Mouse (Mus musculus) limb, embryonic 12.5 days (tissue): ENCODE measurements around the gene Crebbp. TPM values are rescaled to one million over a fixed set of nuclear protein-coding genes. Genes with fewer than 3 reads are reported as not detected.
A peak's percentile ranks its signal among the peaks of the same experiment; 100 is the strongest.

Experiments used
- ATAC-seq: fragments of 200-750 bp; cut with Nextera tagmentation; 2 replicates; pipeline ENCODE4 v1.8.0; 2017; ENCODE audit warnings: low read depth, moderate TSS enrichment; ENCODE audit not compliant: insufficient number of reproducible peaks, insufficient read depth, low FRiP score, low TSS enrichment
- H3K27ac ChIP-seq: fragments of 300-500 bp; sonication (generic); 2 replicates; pipeline ENCODE4 v1.5.1; 2016; ENCODE audit warnings: mild to moderate bottlenecking, moderate library complexity
- H3K27me3 ChIP-seq: fragments of 300-500 bp; sonication (generic); 2 replicates; pipeline ENCODE4 v1.6.1; 2016; ENCODE audit warnings: mild to moderate bottlenecking, moderate library complexity
- H3K36me3 ChIP-seq: fragments of 300-500 bp; sonication (generic); 2 replicates; pipeline ENCODE4 v1.6.1; 2016; ENCODE audit warnings: mild to moderate bottlenecking, moderate library complexity
- H3K4me1 ChIP-seq: fragments of 300-500 bp; sonication (generic); replicated peaks from 2 replicates; pipeline ENCODE4 v1.6.1; 2016
- H3K4me2 ChIP-seq: fragments of 300-500 bp; sonication (generic); 2 replicates; pipeline ENCODE4 v1.6.1; 2016; ENCODE audit warnings: mild to moderate bottlenecking, moderate library complexity
- H3K4me3 ChIP-seq: fragments of 300-500 bp; sonication (generic); replicated peaks from 2 replicates; pipeline ENCODE4 v1.5.1; 2016; ENCODE audit warnings: mild to moderate bottlenecking
- H3K9ac ChIP-seq: fragments of 300-500 bp; sonication (generic); replicated peaks from 2 replicates; pipeline ENCODE4 v1.6.1; 2016; ENCODE audit warnings: mild to moderate bottlenecking, moderate library complexity
- H3K9me3 ChIP-seq: fragments of 300-500 bp; sonication (generic); 2 replicates; pipeline ENCODE4 v1.6.1; 2016; ENCODE audit warnings: mild to moderate bottlenecking, moderate library complexity
- WGBS: fragments of 180-500 bp; shearing (Covaris S2); methylation state at CpG from one replicate; pipeline ENCODE4 v1.1.7; 2016; 5-methylcytosine and 5-hydroxymethylcytosine counted together
- polyA plus RNA-seq: library from polyadenylated mRNA; unstranded; fragments of >200 nt; fragmentation: Nextera tagmentation; extraction: Ambion mirVana; gene quantifications from 2 replicates; pipeline ENCODE4 v1.2.1, GENCODE M21; 2016

Gene Crebbp
- polyA plus RNA-seq, 1 experiment from 2014 or later: 44.1 TPM

GRCm38 (mm10) chr16:4212167-4212962 is 1.4 kb downstream of the Crebbp start:
- peak overlapping the region; percentile 96 for H3K4me3 ChIP-seq
- ATAC-seq: no peak; the same call in 1 of the 2 replicates
- peak overlapping the region; percentile 93 for H3K9ac ChIP-seq
- H3K9me3 ChIP-seq: no peaks in the 10 kb centered on the region
- peaks cover 12% of the 10 kb centered on the region; the same call in 1 of the 2 replicates for H3K36me3 ChIP-seq
- H3K27me3 ChIP-seq: peaks cover 21% of the 10 kb centered on the region
- peaks cover 18% of the 10 kb centered on the region for H3K4me1 ChIP-seq
- WGBS: 13% methylated on average over 23 of the region's 23 CpGs
- peak overlapping the region; percentile 76 for H3K4me2 ChIP-seq
- H3K27ac ChIP-seq: peak overlapping the region; percentile 95

DNA sequence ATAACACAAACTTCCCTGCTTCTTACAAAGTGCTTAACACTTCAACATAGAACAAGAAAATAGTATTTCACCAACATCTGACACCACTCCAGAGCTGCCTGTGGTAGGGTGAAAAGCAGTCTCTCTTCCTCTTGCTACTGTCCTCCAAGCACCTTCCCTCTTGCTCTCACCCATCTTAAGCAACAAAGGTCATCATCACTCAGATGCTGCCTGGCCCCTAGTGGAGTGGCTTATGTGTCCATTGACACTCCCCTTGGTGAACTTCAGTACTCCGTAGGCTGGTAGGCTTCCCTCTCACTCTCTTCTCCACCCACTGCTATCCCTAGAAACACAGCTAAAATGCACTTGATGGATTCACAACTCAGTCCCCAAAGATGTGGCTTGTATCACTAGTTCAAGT is 3.5 kb downstream of the Crebbp start:
- Histone ChIP-seq H3K27me3 (peaks cover 10% of the 10 kb centered on the region), H3K4me1 (peaks cover 18% of the 10 kb centered on the region), H3K36me3 (peaks cover 16% of the 10 kb centered on the region; the same call in 1 of the 2 replicates), H3K27ac (no peak overlapping the region), H3K4me2 (peak overlapping the region; percentile 76; the same call in 1 of the 2 replicates), H3K9ac (no peak overlapping the region), H3K9me3 (no peaks in the 10 kb centered on the region), H3K4me3 (no peak overlapping the region)
- ATAC-seq: no peak
- 85% methylated on average over 1 of the region's 1 CpGs for WGBS

- peaks cover 3% of the 10 kb centered on the region; the same call in 1 of the 2 replicates for H3K4me1 ChIP-seq
- H3K27ac ChIP-seq: no peak overlapping the region
- H3K9ac ChIP-seq: no peak overlapping the region
- H3K4me2 ChIP-seq: no peak overlapping the region
- H3K36me3 ChIP-seq: peaks cover 14% of the 10 kb centered on the region; the same call in 1 of the 2 replicates
- H3K9me3 ChIP-seq: no peaks in the 10 kb centered on the region
- 95% methylated on average over 1 of the region's 1 CpGs for WGBS
- ATAC-seq: no peak
- H3K4me3 ChIP-seq: no peak overlapping the region
- no peaks in the 10 kb centered on the region for H3K27me3 ChIP-seq
Measured at GRCm38 (mm10) chr16:4203592-4203991, 10.2 kb downstream of the Crebbp start.

DNA sequence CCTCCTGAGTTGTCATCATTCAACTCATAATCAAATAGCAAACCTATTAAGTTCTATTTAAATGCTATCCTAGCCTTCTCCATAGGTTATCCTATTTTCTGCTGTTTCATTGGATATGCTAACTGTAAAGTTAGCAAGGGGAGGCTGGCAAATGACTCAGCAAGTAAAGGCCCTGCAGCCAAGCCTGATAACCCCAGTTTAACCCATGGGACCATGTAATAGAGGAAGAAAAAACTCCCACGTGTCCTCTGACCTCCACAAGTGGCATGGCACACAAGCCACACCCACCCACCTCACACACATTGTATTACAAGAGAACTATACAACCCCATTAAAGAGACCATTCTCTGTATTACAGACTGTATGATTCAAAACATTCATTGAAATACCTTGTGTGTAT is 13.8 kb downstream of the Crebbp start:
- no peaks in the 10 kb centered on the region for H3K36me3 ChIP-seq
- WGBS: 64% methylated on average over 1 of the region's 1 CpGs
- H3K9ac ChIP-seq: no peak overlapping the region
- H3K9me3 ChIP-seq: no peaks in the 10 kb centered on the region
- H3K4me1 ChIP-seq: 0 out of 2 replicates have a peak, but pooled peaks cover 3% of the 10 kb centered on the region
- H3K4me2 ChIP-seq: no peak overlapping the region
- no peak overlapping the region for H3K4me3 ChIP-seq
- no peak overlapping the region for H3K27ac ChIP-seq
- H3K27me3 ChIP-seq: no peaks in the 10 kb centered on the region
- ATAC-seq: no peak

DNA sequence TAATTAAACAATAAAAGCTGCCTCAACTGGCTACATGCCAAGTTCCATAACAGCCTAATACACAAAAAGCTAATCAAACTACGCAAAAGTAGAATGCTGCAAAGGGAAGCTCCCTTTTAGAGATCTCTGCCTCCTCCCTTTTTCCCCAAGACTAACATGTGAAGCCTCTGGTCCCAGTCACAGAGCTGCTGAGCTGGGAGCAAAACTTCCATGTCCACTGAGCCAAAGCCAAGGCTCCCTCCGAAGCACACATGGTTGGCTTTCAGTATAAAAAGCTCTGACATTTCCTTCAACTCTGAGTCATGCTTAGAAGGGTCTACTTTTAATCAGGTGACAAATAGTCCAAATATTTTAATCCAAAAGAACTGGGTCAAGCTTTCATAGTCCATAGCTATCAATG is 14.2 kb downstream of the Crebbp start:
- no peak for ATAC-seq
- Histone ChIP-seq H3K4me1 (0 out of 2 replicates have a peak, but pooled peaks cover 3% of the 10 kb centered on the region), H3K27me3 (no peaks in the 10 kb centered on the region), H3K27ac (no peak overlapping the region), H3K4me2 (no peak overlapping the region), H3K4me3 (no peak overlapping the region), H3K36me3 (no peaks in the 10 kb centered on the region), H3K9me3 (no peaks in the 10 kb centered on the region), H3K9ac (no peak overlapping the region)
- WGBS: 91% methylated on average over 2 of the region's 2 CpGs

- Histone ChIP-seq H3K4me1 (0 out of 2 replicates have a peak, but pooled peaks cover 3% of the 10 kb centered on the region), H3K4me2 (no peak overlapping the region), H3K4me3 (no peak overlapping the region), H3K36me3 (peaks cover 7% of the 10 kb centered on the region; the same call in 1 of the 2 replicates), H3K27ac (no peak overlapping the region), H3K9ac (no peak overlapping the region), H3K9me3 (no peaks in the 10 kb centered on the region), H3K27me3 (no peaks in the 10 kb centered on the region)
- WGBS: 82% methylated on average over 4 of the region's 4 CpGs
- ATAC-seq: no peak
Measured at GRCm38 (mm10) chr16:4198004-4198403, 15.8 kb downstream of the Crebbp start.

GRCm38 (mm10) chr16:4190166-4190565 is 23.6 kb downstream of the Crebbp start:
- no peaks in the 10 kb centered on the region for H3K9me3 ChIP-seq
- H3K27ac ChIP-seq: no peak overlapping the region
- H3K4me1 ChIP-seq: 0 out of 2 replicates have a peak, but pooled peaks cover 6% of the 10 kb centered on the region
- no peak overlapping the region for H3K4me3 ChIP-seq
- no peaks in the 10 kb centered on the region for H3K27me3 ChIP-seq
- H3K36me3 ChIP-seq: peaks cover 7% of the 10 kb centered on the region; the same call in 1 of the 2 replicates
- no peak for ATAC-seq
- no peak overlapping the region for H3K4me2 ChIP-seq
- H3K9ac ChIP-seq: no peak overlapping the region
- WGBS: 77% methylated on average over 1 of the region's 1 CpGs

DNA sequence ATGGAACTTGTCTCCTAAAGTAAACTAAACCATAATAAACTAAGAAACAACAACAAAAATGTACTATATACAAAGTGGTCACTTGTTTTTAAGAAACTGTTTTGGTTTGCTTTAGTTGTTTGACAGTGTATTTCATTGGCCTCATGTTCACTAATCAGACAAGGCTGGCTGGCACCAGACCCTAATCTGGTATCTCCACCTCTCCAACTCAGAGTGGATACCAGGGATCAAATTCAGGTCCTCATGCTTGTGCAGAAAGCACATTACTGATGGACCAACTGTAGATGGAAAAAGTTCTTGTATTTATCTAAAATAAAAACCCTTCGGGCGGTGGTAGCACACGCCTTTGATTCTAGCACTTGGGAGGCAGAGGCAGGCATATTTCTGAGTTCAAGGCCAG is 38.7 kb downstream of the Crebbp start:
- 98% methylated on average over 3 of the region's 3 CpGs for WGBS
- Histone ChIP-seq H3K27ac (no peak overlapping the region), H3K9ac (no peak overlapping the region), H3K36me3 (peaks cover 43% of the 10 kb centered on the region), H3K4me1 (no peaks in the 10 kb centered on the region), H3K27me3 (no peaks in the 10 kb centered on the region), H3K4me3 (no peak overlapping the region), H3K4me2 (no peak overlapping the region), H3K9me3 (no peaks in the 10 kb centered on the region)
- no peak for ATAC-seq

DNA sequence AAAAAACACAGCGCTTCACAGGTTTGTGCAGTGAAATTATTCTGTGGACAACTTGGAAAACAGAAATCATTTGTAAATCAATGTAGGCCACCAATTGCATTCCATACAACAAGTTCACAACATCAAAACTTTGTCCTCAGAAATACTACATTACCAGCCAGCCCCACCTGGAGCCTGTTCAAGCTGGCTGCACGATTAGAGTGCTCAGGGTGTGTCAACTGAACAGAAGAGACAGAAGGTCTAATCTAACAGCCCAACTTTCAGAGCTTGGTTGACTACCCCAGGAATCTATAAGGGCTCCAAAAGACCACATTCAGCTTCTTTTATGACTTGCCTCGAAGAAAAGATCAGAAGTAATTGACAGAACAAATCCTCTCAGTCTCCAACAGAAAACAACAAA is 44.3 kb downstream of the Crebbp start:
- Histone ChIP-seq H3K9ac (no peak overlapping the region), H3K27me3 (no peaks in the 10 kb centered on the region), H3K9me3 (peaks cover 10% of the 10 kb centered on the region), H3K4me3 (no peak overlapping the region), H3K4me1 (no peaks in the 10 kb centered on the region), H3K27ac (no peak overlapping the region), H3K36me3 (peaks cover 31% of the 10 kb centered on the region), H3K4me2 (no peak overlapping the region)
- WGBS: 87% methylated on average over 3 of the region's 3 CpGs
- ATAC-seq: no peak

DNA sequence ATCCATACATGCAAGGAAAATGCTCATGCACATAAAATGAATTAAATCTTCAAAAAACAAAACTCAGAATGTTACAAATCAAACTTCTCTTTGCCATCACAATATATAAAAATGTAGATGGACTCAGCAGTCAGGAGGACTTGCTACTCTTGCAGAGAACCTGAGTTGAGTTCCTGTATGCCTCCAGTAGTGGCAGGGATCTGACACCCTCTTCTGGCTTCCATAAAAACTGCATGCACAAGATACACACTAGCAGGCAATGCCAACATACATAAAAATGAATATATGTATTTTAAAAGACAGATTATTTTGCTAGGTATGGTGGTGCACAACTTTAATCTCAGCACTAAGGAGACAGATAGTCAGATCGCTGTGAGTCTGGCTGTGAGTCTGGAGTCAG is 45.3 kb downstream of the Crebbp start:
- Histone ChIP-seq H3K27ac (no peak overlapping the region), H3K4me3 (no peak overlapping the region), H3K9me3 (peaks cover 10% of the 10 kb centered on the region), H3K36me3 (peaks cover 29% of the 10 kb centered on the region), H3K4me1 (no peaks in the 10 kb centered on the region), H3K27me3 (no peaks in the 10 kb centered on the region), H3K4me2 (no peak overlapping the region), H3K9ac (no peak overlapping the region)
- no peak for ATAC-seq
- 91% methylated on average over 1 of the region's 1 CpGs for WGBS

DNA sequence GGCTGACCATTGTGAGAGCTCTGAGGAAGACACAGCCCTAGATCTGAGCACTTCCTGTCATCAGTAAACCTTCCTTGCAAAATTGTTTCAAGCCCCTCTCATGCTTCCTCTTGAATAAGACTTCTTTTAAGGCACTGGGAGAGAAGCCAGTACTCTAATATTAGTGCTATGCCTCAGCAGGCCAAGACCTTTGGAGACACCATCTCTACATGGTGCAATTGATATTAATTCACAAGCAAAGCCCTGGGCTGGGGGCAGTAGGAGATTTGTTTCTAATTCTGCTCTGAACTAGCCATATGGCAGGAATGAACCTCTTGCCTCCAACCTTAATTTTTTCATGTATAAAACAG is 52.9 kb downstream of the Crebbp start:
- no peaks in the 10 kb centered on the region for H3K9me3 ChIP-seq
- 0 out of 2 replicates have a peak, but pooled peaks cover 3% of the 10 kb centered on the region for H3K4me1 ChIP-seq
- H3K4me2 ChIP-seq: no peak overlapping the region
- no peak overlapping the region for H3K9ac ChIP-seq
- H3K27me3 ChIP-seq: no peaks in the 10 kb centered on the region
- peaks cover 20% of the 10 kb centered on the region for H3K36me3 ChIP-seq
- H3K27ac ChIP-seq: no peak overlapping the region
- no peak overlapping the region for H3K4me3 ChIP-seq
- no peak for ATAC-seq
